ENCODE assay signal across 8 mouse cellular contexts in the genomic region with DNA sequence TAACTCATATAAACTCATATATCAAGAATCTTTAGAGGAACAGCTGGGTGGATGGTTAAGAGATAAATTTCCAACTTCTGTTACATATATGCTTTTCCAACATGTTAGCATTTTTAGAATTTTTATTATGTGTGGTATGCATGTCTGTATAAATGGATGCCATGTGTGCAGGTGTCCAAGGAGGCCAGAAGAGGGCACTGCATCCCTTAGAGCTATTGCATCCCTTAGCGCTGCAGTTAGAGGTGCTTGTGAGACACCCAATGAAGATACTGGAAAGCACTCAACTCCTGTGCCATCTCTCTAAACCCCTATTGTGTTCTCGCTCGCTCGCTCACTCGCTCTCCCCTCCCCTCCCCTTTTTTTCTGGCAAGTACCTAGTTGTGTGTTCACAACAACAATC. TPM values are rescaled to one million over a fixed set of nuclear protein-coding genes. Genes with fewer than 3 reads are reported as not detected.
DNase-seq lines count a peak whose midpoint lies in the region; ATAC-seq lines count a peak whose summit lies in the region.

No protein-coding gene starts in this region.

- ATAC-seq in megakaryocyte progenitor cell, adult 5-6 weeks (replicated peaks; ENCODE audit: poor library complexity), result peak; percentile 79

- intact Hi-C loops in left cerebral cortex, postnatal 14 days (cut with DNase I), result no loop called here

- DNase-seq in adrenal gland, adult 2 months, result peak; percentile 27
- no peak for DNase-seq in adrenal gland, adult 18-20 months (ENCODE audit: low spot score in 2 of 2)
- DNase-seq in left cerebral cortex, postnatal 14 days (ENCODE audit: low spot score in 2 of 2), result peak; percentile 30 to 52
- DNase-seq in left cerebral cortex, adult 8-10 months (ENCODE audit: low spot score in 2 of 2), result no peak
- peak; percentile 61 for DNase-seq in brain, adult 2 months (ENCODE audit: low read depth, low spot score)
- no peak for DNase-seq in urinary bladder, adult 2 months (ENCODE audit: low spot score)
- no peak for DNase-seq in frontal cortex, postnatal 14 days (ENCODE audit: low spot score in 2 of 2)

RNA-seq across cellular contexts. Expression of gene Sec61a2, which starts 4.9 kb away (rescaled TPM):
- 10 to 100 TPM; 24.1 to 31.7 TPM for total RNA-seq in adrenal gland, adult 2 months (2021)
- polyA plus RNA-seq in adrenal gland, adult 2 months (2012; rRNA removed), result 24.3 and 25.5 TPM in 2 replicates
- total RNA-seq in adrenal gland, adult 18-20 months (2021), result 10 to 100 TPM; 31.9 to 32.2 TPM
- total RNA-seq in left cerebral cortex, postnatal 14 days (2021), result 100 to 1,000 TPM; 116 to 123 TPM
- 10 to 100 TPM; 78.9 to 85.8 (median 83.9) TPM for total RNA-seq in left cerebral cortex, adult 8-10 months (2022)
- total RNA-seq in megakaryocyte progenitor cell, adult 5-6 weeks (2015), result 30.0 and 42.4 TPM in 2 replicates
- 12.6 and 21.5 TPM in 2 replicates for total RNA-seq in megakaryocyte progenitor cell, adult 5-6 weeks (2017)
- polyA plus RNA-seq in urinary bladder, adult 2 months (2012; rRNA removed), result 57.6 and 72.1 TPM in 2 replicates

RNA-seq across cellular contexts. Expression of gene Gm13199, which starts 37.4 kb away (rescaled TPM):
- under 1 TPM; 0.40 to 0.93 TPM for total RNA-seq in adrenal gland, adult 2 months (2021)
- 1.5 and 2.3 TPM in 2 replicates for polyA plus RNA-seq in adrenal gland, adult 2 months (2012; rRNA removed)
- total RNA-seq in adrenal gland, adult 18-20 months (2021), result 1 to 10 TPM in 1 of 2 experiments, not detected in 1; 1.5 TPM
- 1 to 10 TPM in 1 of 2 experiments, under 1 TPM in 1; 0.99 to 1.4 TPM for total RNA-seq in left cerebral cortex, postnatal 14 days (2021)
- 1 to 10 TPM in 2 of 4 experiments, under 1 TPM in 2; 0.56 to 2.1 (median 1.1) TPM for total RNA-seq in left cerebral cortex, adult 8-10 months (2022)
- total RNA-seq in megakaryocyte progenitor cell, adult 5-6 weeks (2015), result 1.2 and 2.1 TPM in 2 replicates
- not detected in 2 replicates for total RNA-seq in megakaryocyte progenitor cell, adult 5-6 weeks (2017)
- 1.8 and 3.5 TPM in 2 replicates for polyA plus RNA-seq in urinary bladder, adult 2 months (2012; rRNA removed)

RNA-seq across cellular contexts. Expression of gene Dhtkd1, which starts 42.4 kb away (rescaled TPM):
- total RNA-seq in adrenal gland, adult 2 months (2021), result 10 to 100 TPM; 12.1 to 14.8 TPM
- polyA plus RNA-seq in adrenal gland, adult 2 months (2012; rRNA removed), result 4.2 and 4.3 TPM in 2 replicates
- total RNA-seq in adrenal gland, adult 18-20 months (2021), result 10 to 100 TPM in 1 of 2 experiments, 1 to 10 TPM in 1; 6.6 to 13.1 TPM
- 1 to 10 TPM; 6.6 to 8.6 TPM for total RNA-seq in left cerebral cortex, postnatal 14 days (2021)
- 10 to 100 TPM in 3 of 4 experiments, 1 to 10 TPM in 1; 8.4 to 14.5 (median 11.0) TPM for total RNA-seq in left cerebral cortex, adult 8-10 months (2022)
- 0.32 and 0.90 TPM in 2 replicates for total RNA-seq in megakaryocyte progenitor cell, adult 5-6 weeks (2015)
- 0.64 and 0.67 TPM in 2 replicates for total RNA-seq in megakaryocyte progenitor cell, adult 5-6 weeks (2017)
- polyA plus RNA-seq in urinary bladder, adult 2 months (2012; rRNA removed), result 2.4 and 4.0 TPM in 2 replicates

RNA-seq across cellular contexts. Expression of gene Upf2, which starts 51.1 kb away (rescaled TPM):
- 10 to 100 TPM; 19.5 to 27.4 TPM for total RNA-seq in adrenal gland, adult 2 months (2021)
- 0.52 and 0.63 TPM in 2 replicates for polyA plus RNA-seq in adrenal gland, adult 2 months (2012; rRNA removed)
- 10 to 100 TPM; 24.8 to 27.6 TPM for total RNA-seq in adrenal gland, adult 18-20 months (2021)
- total RNA-seq in left cerebral cortex, postnatal 14 days (2021), result 10 to 100 TPM; 22.4 to 25.0 TPM
- 10 to 100 TPM; 38.0 to 46.0 (median 38.7) TPM for total RNA-seq in left cerebral cortex, adult 8-10 months (2022)
- 37.2 and 40.1 TPM in 2 replicates for total RNA-seq in megakaryocyte progenitor cell, adult 5-6 weeks (2015)
- 30.5 and 36.2 TPM in 2 replicates for total RNA-seq in megakaryocyte progenitor cell, adult 5-6 weeks (2017)
- 15.3 and 25.0 TPM in 2 replicates for polyA plus RNA-seq in urinary bladder, adult 2 months (2012; rRNA removed)

RNA-seq across cellular contexts. Expression of gene Cdc123, which starts 55.2 kb away (rescaled TPM):
- 100 to 1,000 TPM; 122 to 154 TPM for total RNA-seq in adrenal gland, adult 2 months (2021)
- polyA plus RNA-seq in adrenal gland, adult 2 months (2012; rRNA removed), result 21.7 and 31.2 TPM in 2 replicates
- total RNA-seq in adrenal gland, adult 18-20 months (2021), result 100 to 1,000 TPM; 136 to 140 TPM
- total RNA-seq in left cerebral cortex, postnatal 14 days (2021), result 100 to 1,000 TPM; 123 to 133 TPM
- 100 to 1,000 TPM; 124 to 161 (median 146) TPM for total RNA-seq in left cerebral cortex, adult 8-10 months (2022)
- total RNA-seq in megakaryocyte progenitor cell, adult 5-6 weeks (2015), result 125 and 133 TPM in 2 replicates
- total RNA-seq in megakaryocyte progenitor cell, adult 5-6 weeks (2017), result 116 and 117 TPM in 2 replicates
- 90.0 and 101 TPM in 2 replicates for polyA plus RNA-seq in urinary bladder, adult 2 months (2012; rRNA removed)

Comparison
In these comparisons a context has a peak if more than half of its experiments do, and no peak if none do; other contexts are left out.
1. DNase-seq: peak in adrenal gland, adult 2 months (single experiment), left cerebral cortex, postnatal 14 days (2 of 2) and brain, adult 2 months (single experiment); none in adrenal gland, adult 18-20 months (0 of 2), left cerebral cortex, adult 8-10 months (0 of 2), urinary bladder, adult 2 months (single experiment) and frontal cortex, postnatal 14 days (0 of 2).